Mouse (Mus musculus) adrenal gland, adult (tissue): Measurements from ENCODE around the gene Gpr89.

Experiments
- DNase-seq, 2 experiments: peaks; one replicate each; pipeline ENCODE4 v3.0.0; 2022 to 2023; ENCODE audit warnings: low spot score in 1 of 2; ENCODE audit not compliant: inconsistent age in 2 of 2

Gpr89 gene

GRCm38 (mm10) chr3:96825261-96825660, 79.9 kb downstream of the Gpr89 start:
- no peak for DNase-seq

GRCm38 (mm10) chr3:96824614-96825013, 80.5 kb downstream of the Gpr89 start:
- no peak for DNase-seq

- DNase-seq = no peak
These were observed 81.4 kb downstream of the Gpr89 start for GRCm38 (mm10) chr3:96823701-96824100.

- DNase-seq = no peak
These were observed 83.6 kb downstream of the Gpr89 start for GRCm38 (mm10) chr3:96821581-96821980.

- DNase-seq = peak in 1 of 2 experiments; percentile 79
These were observed 84.8 kb downstream of the Gpr89 start for GRCm38 (mm10) chr3:96820116-96820915.
